Mouse (Mus musculus) urinary bladder, postnatal 10 days (tissue): ENCODE measurements around the gene Mrps7.

ENCODE experiments used
- DNase-seq: peaks from one replicate; pipeline ENCODE4 v3.0.0; 2022; ENCODE audit warnings: low spot score

The Mrps7 gene

GRCm38 (mm10) chr11:115649706-115650105, 46.0 kb downstream of the Mrps7 start:
- DNase-seq = no peak

GRCm38 (mm10) chr11:115651680-115652079, 48.0 kb downstream of the Mrps7 start:
- no peak for DNase-seq

- no peak for DNase-seq
These were observed 49.5 kb downstream of the Mrps7 start for GRCm38 (mm10) chr11:115653194-115653593.

GRCm38 (mm10) chr11:115654128-115654527, 50.4 kb downstream of the Mrps7 start:
- DNase-seq = no peak
